Mouse (Mus musculus) layer of hippocampus, postnatal 10 days (tissue): ENCODE data around the gene Pkd1. TPM values are rescaled to one million over a fixed set of nuclear protein-coding genes. Genes with fewer than 3 reads are reported as not detected.

Experiments
- DNase-seq, 2 experiments: peaks; one replicate each; pipeline ENCODE4 v3.0.0; 2021; ENCODE audit warnings: low spot score in 2 of 2
- total RNA-seq, 2 experiments: library from RNA; stranded (reverse); gene quantifications; 2 replicates each; pipeline ENCODE4 v1.2.3; 2021

Gene Pkd1
- total RNA-seq, 2 experiments from 2014 or later = 61.6 to 91.2 TPM

DNA sequence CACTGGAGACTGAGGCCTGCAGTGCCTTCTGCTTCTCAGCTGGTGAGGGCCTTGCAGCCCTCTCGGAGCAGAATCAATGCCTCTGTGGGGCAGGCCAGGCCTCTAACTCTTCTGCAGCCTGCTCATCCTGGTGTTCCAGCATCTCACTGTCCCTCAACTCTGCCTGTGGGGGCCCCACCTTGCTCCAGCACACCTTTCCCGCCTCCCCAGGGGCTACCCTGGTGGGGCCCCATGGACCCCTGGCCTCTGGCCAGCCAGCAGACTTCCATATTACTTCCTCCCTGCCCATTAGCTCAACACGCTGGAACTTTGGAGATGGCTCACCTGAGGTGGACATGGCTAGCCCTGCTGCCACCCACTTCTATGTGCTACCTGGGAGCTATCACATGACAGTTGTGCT, 15.5 kb downstream of the Pkd1 start:
- no peak for DNase-seq

DNA sequence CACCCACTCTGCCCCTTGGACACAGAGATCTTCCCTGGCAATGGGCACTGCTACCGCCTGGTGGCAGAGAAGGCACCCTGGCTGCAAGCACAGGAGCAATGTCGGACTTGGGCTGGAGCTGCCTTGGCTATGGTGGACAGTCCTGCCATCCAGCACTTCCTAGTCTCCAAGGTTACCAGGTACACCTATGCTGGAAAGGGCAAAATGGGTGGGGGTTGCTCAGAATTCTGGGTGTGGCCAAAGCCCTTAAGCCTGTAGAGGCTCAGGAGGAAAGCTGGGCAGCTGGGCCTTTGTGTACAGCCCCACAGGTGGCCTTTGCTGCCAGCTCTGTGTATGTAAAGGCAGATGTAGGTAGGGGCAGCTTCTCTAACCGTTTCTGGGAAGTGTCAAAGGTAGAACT, 16.2 kb downstream of the Pkd1 start:
- no peak for DNase-seq

DNA sequence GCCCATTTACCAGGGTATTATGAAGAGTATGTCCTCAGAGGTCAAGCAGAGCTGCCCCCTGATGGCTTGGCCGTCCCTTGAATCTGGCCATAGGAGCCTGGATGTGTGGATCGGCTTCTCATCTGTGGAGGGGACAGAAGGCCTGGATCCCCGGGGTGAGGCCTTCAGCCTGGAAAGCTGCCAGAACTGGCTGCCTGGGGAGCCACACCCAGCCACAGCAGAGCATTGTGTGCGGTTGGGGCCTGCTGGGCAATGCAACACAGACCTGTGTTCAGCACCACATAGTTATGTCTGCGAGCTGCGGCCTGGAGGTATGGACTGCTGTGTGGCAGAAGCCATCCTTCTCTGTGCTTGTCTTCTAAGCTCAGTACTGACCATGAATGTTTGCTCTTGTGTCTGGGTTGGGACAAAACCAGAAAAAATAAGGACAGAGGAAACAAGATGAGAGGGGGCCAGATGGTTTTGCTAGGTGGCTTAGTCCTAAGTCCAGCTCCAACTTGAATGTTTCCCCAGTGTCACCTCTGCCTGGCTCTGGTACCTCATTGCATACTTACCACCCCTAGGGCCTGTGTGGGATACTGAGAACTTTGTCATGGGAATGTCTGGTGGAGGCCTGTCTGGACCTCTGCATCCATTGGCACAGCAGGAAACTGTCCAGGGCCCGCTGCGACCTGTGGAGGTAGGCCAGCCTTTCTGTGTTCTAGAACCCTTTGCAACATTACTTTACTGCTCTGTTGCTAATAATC, 17.6 kb downstream of the Pkd1 start:
- DNase-seq = no peak

DNA sequence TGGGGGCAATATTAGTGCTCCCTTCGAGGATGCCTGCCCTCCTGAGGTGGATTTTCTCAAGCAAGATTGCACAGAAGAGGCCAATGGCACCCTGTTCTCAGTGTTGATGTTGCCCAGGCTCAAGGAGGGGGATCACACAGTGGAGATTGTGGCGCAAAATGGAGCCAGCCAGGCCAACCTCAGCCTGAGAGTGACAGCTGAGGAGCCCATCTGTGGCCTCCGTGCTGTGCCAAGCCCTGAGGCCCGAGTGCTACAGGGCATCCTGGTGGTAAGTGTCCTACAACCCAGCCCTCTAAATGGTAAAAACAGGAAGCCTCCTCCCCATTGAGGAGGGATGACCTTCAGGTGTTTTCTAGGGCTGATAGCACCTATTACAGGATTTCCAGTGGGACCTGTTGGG, 20.2 kb downstream of the Pkd1 start:
- DNase-seq = no peak

DNA sequence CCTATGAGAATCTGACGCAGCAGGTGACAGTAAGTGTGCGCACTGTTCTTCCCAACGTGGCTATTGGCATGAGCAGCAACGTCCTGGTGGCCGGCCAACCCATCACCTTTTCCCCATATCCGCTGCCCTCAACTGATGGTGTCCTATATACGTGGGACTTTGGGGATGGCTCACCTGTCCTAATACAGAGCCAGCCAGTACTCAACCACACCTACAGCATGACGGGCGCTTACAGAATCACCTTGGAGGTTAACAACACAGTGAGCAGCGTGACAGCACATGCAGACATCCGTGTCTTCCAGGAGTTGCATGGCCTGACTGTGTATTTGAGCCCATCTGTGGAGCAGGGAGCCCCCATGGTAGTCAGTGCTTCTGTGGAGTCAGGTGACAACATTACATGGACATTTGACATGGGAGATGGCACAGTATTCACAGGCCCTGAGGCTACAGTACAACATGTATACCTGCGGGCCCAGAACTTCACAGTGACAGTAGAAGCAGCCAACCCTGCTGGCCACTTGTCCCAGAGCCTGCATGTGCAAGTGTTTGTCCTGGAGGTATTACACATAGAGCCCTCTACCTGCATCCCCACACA, 23.1 kb downstream of the Pkd1 start:
- no peak for DNase-seq

DNA sequence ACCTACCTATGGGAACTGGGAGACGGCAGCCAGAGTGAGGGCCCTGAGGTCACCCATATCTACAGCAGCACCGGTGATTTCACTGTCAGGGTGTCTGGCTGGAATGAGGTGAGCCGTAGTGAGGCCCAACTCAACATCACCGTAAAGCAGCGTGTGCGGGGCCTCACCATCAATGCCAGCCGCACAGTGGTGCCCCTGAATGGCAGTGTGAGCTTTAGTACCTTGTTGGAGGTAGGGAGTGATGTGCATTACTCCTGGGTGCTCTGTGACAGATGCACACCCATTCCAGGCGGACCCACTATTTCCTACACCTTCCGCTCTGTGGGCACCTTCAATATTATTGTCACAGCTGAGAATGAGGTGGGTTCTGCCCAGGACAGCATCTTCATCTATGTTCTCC, 24.2 kb downstream of the Pkd1 start:
- no peak for DNase-seq

DNA sequence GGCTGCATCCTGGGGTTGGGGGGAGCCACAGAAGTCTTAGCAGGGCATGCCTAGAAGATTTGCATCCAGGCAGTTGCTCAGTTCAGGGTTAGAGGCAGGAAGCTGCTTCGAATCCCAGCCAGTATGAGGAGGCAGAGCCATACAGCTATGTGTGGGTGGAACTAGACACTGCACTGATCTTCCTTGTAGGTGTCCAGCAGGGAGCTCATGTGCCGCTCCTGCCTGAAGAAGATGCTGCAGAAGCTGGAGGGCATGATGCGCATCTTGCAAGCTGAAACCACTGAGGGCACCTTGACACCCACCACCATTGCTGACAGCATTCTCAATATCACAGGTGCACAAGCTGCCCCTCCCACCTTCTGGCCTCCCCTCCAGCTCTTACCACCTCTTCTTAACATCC, 29.9 kb downstream of the Pkd1 start:
- no peak for DNase-seq

DNA sequence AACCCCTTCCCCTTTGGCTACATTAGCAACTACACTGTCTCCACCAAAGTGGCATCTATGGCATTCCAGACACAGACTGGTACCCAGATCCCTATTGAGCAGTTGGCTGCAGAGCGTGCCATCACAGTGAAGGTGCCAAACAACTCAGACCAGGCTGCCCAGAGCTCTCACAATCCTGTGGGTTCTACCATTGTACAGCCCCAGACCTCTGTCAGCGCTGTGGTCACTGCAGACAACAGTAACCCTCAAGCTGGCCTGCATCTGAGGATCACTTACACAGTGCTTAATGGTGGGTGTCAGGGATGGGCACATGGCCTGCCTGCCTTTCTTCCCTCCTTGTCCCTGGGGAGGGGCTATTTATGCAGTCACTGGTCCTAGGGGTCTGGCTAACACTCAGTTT, 30.7 kb downstream of the Pkd1 start:
- DNase-seq = no peak

DNA sequence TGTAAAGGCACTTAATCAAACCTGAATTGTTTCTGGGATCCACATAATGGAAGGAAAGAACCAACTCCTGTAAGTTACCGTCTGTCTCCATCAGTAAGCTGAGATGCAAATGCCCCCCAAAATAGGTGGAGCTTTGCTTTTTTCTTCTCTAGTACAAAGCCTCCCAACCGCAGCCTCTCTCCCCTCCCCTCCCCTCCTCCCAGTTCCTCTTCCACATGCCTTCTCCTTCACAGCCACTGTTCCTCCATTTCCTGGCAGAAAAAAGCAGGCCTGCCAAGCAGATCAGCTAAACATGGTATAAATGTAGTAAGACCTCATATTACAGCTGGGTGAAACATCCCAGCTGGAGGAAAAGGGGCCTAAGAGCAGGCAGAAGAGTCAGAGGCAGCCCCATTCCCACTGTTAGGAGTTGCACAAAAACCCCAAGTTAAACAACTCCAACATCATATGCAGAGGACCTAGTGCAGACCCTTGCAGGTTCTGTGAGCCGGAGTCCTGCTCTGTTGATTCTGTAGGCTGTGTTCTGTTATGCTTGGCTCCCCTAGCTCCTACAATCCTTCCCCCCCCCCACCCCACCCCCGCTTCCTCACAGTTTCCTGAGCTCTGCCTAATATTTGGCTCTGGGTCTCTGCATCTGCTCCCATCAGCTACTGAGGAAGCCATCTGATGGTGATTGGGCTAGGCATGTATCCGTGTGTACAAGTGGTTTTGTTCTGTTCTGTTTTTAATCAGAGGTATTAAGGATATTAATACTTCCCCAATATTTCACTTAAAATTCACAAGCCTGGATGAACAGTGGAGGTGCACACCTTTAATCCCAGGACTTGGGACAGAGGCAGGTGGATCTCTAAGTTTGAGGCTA, 34.2 kb downstream of the Pkd1 start:
- no peak for DNase-seq

DNA sequence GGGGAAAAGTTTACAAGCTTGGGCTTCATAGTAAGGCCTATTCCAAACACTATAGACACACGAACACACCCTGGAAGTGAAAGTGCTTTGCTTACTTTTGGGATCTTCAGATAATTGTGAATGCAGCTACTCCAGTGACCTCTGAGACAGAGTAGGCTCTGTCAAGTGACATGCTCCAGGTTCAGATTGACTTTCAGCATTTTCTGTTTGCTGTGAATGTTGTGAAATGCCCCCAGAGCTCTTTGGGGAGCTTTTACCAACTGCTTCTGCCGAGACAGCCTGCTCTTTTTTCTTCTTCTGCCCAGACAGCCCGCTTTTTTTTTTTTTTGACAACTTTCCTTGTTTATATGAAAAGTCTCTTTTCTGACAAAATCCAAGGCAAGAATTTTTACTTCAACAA, 34.9 kb downstream of the Pkd1 start:
- no peak for DNase-seq

DNA sequence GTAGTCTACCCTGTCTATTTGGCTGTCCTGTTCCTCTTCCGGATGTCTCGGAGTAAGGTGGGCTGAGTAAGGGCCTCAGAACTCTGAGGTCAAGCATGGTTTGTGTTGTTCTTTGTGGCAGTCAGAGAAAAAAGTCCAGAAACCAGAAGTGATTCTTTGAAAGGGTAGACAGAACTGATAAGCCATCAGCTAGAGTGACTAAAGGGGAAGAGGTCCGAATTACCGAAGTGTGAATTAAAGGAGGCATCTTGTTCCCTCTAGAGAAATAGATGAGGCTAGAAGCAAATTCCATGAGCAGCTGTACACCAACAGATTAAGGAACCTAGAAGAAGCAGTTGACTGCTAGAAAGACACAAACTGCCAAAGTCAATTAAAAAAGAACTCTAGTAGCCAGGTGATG, 36.9 kb downstream of the Pkd1 start:
- DNase-seq = no peak

DNA sequence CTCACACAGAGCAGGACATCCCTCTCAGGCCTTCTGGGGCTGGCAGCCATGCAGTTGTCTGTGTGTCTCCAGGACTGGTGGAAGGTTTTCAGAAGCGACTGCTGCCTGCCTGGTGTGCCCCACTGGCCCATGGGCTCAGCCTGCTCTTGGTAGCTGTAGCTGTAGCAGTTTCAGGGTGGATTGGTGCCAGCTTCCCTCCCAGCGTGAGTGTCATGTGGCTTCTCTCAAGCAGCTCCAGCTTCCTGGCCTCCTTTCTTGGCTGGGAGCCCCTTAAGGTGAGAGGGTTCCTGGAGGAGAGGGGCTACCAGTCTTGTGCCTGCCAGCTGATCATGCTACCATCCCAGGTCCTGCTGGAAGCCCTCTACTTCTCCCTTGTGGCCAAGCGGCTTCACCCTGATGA, 41.3 kb downstream of the Pkd1 start:
- DNase-seq = no peak

DNA sequence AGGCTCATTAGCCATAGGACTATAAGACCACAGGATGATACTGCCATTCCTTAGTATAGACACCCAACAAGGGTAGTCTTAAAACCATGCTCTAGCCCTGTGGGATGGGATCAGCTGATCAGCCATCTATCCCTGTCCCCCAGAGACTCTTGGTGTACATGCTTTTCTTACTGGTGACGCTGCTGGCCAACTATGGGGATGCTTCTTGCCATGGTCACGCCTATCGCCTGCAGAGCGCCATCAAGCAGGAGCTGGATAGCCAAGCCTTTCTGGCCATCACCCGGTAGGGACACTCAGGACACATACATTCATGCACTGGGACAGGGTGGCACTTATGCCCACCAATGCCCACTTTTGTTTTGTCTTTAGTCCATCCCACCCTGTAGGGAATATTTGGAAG, 42.1 kb downstream of the Pkd1 start:
- no peak for DNase-seq

DNA sequence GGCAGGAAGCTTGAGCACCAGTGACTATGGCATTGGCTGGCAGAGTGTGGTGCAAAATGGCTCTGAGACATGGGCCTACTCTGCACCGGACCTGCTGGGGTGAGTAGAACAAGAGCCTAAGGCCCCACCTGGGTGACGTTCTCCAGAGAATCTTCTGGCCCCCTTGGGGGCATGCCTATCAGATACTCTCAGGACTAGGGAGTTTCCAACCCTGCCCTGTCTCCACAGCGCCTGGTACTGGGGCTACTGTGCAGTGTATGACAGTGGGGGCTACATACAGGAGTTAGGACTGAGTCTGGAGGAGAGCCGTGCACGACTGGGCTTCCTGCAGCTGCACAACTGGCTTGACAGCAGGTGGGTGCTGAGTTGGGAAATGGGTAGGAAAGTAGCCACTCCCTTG, 43.6 kb downstream of the Pkd1 start:
- DNase-seq = no peak

DNA sequence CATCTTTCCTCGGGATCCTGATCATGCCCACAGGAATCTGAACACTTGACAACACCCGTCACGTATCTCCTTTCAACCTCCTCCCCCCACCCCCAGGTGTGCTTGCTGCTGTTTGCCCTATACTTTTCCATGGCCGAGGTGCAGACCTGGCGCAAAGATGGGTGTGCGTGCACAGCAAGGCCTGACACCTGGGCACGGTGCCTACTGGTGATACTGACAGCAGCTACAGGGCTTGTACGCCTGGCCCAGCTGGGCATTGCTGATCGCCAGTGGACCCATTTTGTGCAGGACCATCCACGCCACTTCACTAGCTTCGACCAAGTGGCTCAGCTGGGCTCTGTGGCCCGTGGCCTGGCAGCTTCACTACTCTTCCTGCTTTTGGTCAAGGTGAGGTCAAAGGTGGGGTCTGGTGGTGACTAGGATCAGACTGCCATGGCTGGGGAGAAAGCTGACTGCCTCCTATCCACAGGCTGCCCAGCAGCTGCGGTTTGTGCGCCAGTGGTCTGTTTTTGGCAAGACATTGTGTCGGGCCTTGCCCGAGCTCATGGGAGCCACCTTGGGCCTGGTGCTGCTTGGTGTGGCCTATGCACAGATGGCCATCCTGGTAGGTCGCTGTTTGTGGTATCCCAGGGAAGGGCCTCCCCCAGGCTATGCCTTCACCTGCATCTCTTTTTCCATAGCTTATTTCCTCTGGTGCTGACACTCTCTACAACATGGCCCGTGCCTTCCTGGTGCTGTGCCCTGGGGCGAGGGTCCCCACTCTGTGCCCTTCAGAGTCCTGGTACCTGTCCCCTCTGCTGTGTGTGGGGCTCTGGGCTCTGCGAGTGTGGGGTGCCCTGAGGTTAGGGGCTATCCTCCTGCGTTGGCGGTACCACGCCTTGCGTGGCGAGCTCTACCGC, 44.6 kb downstream of the Pkd1 start:
- DNase-seq = no peak

DNA sequence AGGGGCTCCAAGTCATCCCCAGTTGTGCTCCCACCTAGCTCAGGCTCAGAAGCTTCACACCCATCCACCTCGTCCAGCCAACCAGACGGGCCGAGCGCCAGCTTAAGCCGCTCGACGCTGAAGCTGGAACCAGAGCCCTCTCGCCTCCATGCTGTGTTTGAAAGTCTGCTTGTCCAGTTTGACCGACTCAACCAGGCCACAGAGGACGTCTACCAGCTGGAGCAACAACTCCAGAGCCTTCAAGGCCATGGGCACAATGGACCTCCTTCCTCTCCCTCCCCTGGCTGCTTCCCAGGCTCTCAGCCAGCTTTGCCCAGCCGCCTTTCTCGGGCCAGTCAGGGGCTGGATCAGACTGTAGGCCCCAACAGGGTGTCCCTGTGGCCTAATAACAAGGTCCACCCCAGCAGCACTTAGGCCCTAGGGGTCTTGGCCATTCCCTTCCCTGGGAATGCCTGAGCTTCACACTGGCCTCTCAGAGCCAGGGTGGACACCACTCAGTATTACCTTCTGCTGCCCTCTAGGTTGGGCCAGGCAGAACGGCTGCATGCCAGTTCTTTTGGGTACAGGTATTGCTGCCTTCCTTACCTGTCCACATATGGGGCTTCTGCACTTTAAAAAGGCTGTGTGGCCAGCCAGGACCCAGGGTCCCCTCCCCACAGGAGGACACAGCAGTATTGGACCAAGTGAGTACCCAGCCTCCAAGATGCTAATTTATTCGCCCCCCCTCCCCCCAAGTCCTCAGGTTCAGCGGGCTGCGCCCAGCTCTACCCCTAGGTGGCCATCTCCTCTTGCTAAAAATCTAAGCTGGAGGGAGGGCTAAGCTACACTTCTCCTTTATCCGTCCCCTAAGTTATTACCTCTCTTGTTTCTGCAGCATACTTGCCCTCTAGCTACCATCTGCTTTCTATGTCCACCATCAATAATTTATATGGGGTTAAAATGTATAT, 45.8 kb downstream of the Pkd1 start:
- peak in 1 of 2 experiments; percentile 53 for DNase-seq

DNA sequence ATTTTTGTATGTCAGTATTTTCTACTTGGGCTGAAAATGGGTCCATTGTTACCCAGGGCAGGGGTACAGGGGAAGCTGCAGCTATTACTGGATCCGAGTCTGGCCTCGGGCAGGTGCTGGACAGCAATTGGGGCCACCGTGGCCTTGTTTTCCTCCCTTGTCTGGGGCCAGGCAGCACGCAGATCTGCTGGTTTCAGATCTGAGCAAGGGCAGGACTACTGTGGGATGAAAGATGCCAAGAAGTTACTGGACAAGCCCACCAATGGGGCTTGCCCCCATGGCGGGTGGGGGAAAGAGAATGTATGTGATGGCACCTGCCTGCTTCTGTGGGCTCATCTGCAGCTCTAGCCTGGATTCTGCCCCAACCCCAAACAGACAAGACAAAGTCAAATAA, 46.4 kb downstream of the Pkd1 start:
- DNase-seq = no peak

DNA sequence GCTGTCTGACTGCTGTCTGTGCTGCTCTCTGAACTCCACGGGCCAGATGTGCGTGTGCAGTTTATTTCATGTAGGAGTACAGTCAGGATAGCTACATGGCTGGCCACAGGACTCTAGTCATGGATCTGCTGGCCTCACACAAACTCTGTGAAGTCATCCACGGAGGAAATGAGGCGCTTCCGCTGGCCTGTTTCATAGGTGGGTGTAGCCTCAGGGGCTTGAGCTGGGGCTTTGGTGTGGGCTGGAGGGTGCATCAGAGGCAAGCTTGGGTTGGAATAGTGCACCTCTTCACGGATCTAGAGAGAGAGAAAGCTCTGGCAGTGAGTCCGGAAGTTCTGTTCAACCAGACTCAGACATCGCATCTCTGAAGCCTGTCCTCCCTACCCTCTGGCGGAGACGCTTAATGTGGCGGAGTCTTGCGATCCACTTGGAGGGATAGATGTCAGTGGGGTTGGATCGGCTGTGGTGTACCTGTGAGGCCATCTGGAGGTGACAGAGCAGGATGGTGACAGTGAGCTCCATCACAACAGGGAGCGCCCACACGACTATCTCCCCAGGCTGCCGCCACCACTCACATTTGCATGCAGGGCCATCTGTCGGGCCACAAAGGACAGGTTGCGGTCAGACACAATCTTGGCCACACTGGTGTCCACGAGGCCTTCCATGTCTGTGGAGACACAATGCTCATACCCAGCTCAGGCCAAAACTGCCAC, 47.0 kb downstream of the Pkd1 start:
- no peak for DNase-seq

DNA sequence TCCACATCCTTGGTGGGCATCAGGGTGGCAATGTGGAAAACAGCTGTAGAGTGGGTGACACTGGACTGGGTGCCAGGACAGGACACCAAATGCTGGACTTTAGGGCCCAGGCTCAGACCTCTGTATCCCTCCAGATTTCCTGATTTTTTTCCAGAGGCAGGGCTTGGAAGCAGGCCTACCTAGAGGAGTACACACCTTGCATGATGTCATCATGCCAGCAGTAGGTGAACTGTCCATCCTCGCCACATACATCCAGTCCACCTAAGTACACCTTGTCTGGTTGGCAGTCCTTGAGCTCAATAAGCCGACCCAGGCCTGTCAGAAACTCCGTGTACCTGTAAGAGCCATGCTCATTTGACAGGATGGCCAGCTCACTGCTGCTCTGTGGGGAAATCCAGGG, 48.4 kb downstream of the Pkd1 start:
- DNase-seq = no peak

DNA sequence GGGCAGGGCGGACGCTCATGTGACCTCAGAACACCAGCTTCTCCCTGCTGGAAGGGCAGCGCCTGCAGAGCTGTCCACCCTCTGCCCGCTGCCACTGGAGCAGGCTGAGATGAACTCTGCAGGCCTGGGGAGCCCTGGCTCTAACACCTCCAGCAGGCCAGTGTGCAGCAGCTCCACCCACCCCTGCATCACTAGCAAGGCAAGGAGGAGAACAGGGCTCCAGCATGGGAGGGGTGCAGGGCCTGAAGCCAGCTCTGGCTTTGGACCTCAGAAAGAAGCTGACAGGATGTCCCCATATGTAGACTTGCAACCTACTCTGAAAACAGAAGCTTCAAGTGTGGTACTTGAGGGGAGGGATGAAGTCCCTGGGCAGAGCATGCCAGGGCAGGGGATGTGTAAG, 50.9 kb downstream of the Pkd1 start:
- no peak for DNase-seq
